ENCODE assay signal across 8 mouse cellular contexts in genomic region chrX:151047431-151048058, GRCm38 (mm10). TPM values are rescaled to one million over a fixed set of nuclear protein-coding genes. Genes with fewer than 3 reads are reported as not detected.
DNase-seq lines count a peak whose midpoint lies in the region; ATAC-seq and TF ChIP-seq lines count a peak whose summit lies in the region.

No protein-coding gene starts in this region.

- H3K4me2 ChIP-seq in hindbrain, postnatal 0 days (ENCODE audit: low read depth, low read length), result peak overlapping the region; percentile 58
- peak overlapping the region; percentile 74 for H3K4me2 ChIP-seq in liver, embryonic 11.5 days
- peak overlapping the region; percentile 61 for H3K4me2 ChIP-seq in neural tube, embryonic 14.5 days (ENCODE audit: low read depth, low read length)

- no peaks in the 10 kb centered on the region for H3K27me3 ChIP-seq in hindbrain, postnatal 0 days (ENCODE audit: insufficient read depth, low read length)
- H3K27me3 ChIP-seq in liver, embryonic 11.5 days (replicated peaks; ENCODE audit: control insufficient read depth, insufficient read depth, low read length), result peaks cover 28% of the 10 kb centered on the region
- no peaks in the 10 kb centered on the region; the same call in 1 of the 2 replicates for H3K27me3 ChIP-seq in neural tube, embryonic 14.5 days (ENCODE audit: control insufficient read depth, insufficient read depth, low read length)

- WGBS in hindbrain, postnatal 0 days, result 33% methylated on average over 48 of the region's 56 CpGs
- 19% methylated on average over 35 of the region's 56 CpGs for WGBS in liver, embryonic 11.5 days
- 28% methylated on average over 19 of the region's 56 CpGs for WGBS in neural tube, embryonic 14.5 days

- peak overlapping the region; percentile 79 for H3K9ac ChIP-seq in hindbrain, postnatal 0 days (replicated peaks; ENCODE audit: low read length)
- H3K9ac ChIP-seq in liver, embryonic 11.5 days (ENCODE audit: low read depth, low read length), result peak overlapping the region; percentile 64
- peak overlapping the region; percentile 80 for H3K9ac ChIP-seq in neural tube, embryonic 14.5 days (replicated peaks; ENCODE audit: low read depth, low read length)

- H3K4me1 ChIP-seq in hindbrain, postnatal 0 days (ENCODE audit: insufficient read depth, low read length), result no peaks in the 10 kb centered on the region
- no peaks in the 10 kb centered on the region for H3K4me1 ChIP-seq in liver, embryonic 11.5 days (replicated peaks; ENCODE audit: control insufficient read depth, insufficient read depth, low read length)
- peaks cover 12% of the 10 kb centered on the region for H3K4me1 ChIP-seq in neural tube, embryonic 14.5 days (ENCODE audit: control insufficient read depth, insufficient read depth, low read length)

- TF ChIP-seq CTCF in hindbrain, postnatal 0 days (IDR thresholded peaks at IDR 0.05; ENCODE audit: low read depth), result no peak

- peak; percentile 47 for ATAC-seq in hindbrain, postnatal 0 days
- peak; percentile 30 for ATAC-seq in liver, embryonic 11.5 days (replicated peaks; ENCODE audit: low FRiP score)
- ATAC-seq in neural tube, embryonic 14.5 days (ENCODE audit: low read depth), result peak; percentile 45; the same call in 1 of the 2 replicates

- no peaks in the 10 kb centered on the region for H3K9me3 ChIP-seq in hindbrain, postnatal 0 days (ENCODE audit: low read length)
- no peaks in the 10 kb centered on the region for H3K9me3 ChIP-seq in liver, embryonic 11.5 days (ENCODE audit: control insufficient read depth, low read length)
- H3K9me3 ChIP-seq in neural tube, embryonic 14.5 days (ENCODE audit: control insufficient read depth, low read length), result no peaks in the 10 kb centered on the region

- DNase-seq in urinary bladder, postnatal 14 days (ENCODE audit: low spot score), result peak; percentile 12
- no peak for DNase-seq in urinary bladder, postnatal 10 days (ENCODE audit: low spot score)
- peak; percentile 49 for DNase-seq in cerebellum, adult 9-11 months
- DNase-seq in gastrocnemius, postnatal 10 days, result peak; percentile 40
- DNase-seq in hindbrain, postnatal 0 days (ENCODE audit: low spot score), result peak; percentile 37
- peak; percentile 41 for DNase-seq in liver, embryonic 11.5 days (ENCODE audit: low spot score)
- no peak for DNase-seq in spleen, postnatal 36 days (ENCODE audit: low spot score in 2 of 2)

- peak overlapping the region; percentile 90 for H3K27ac ChIP-seq in hindbrain, postnatal 0 days
- H3K27ac ChIP-seq in liver, embryonic 11.5 days (ENCODE audit: low read depth, low read length), result peak overlapping the region; percentile 49; the same call in 1 of the 2 replicates
- H3K27ac ChIP-seq in neural tube, embryonic 14.5 days (ENCODE audit: low read depth, low read length), result peak overlapping the region; percentile 87

- no peaks in the 10 kb centered on the region for H3K36me3 ChIP-seq in hindbrain, postnatal 0 days (ENCODE audit: insufficient read depth, low read length)
- H3K36me3 ChIP-seq in liver, embryonic 11.5 days (ENCODE audit: control insufficient read depth, insufficient read depth, low read length), result no peaks in the 10 kb centered on the region
- no peaks in the 10 kb centered on the region for H3K36me3 ChIP-seq in neural tube, embryonic 14.5 days (ENCODE audit: control insufficient read depth, insufficient read depth, low read length)

- peak overlapping the region; percentile 62 for H3K4me3 ChIP-seq in hindbrain, postnatal 0 days (ENCODE audit: low read length)
- peak overlapping the region; percentile 61 for H3K4me3 ChIP-seq in liver, embryonic 11.5 days (ENCODE audit: low read depth, low read length)
- H3K4me3 ChIP-seq in neural tube, embryonic 14.5 days (ENCODE audit: low read depth, low read length), result peak overlapping the region; percentile 61

RNA-seq across cellular contexts. Expression of gene Fgd1, which starts 1.6 kb away (rescaled TPM):
- 10 to 100 TPM in 1 of 2 experiments, 1 to 10 TPM in 1; 9.4 to 14.3 TPM for total RNA-seq in gastrocnemius, postnatal 10 days (2021)
- total RNA-seq in hindbrain, postnatal 0 days (2014; rRNA removed), result 46.3 and 50.6 TPM in 2 replicates
- polyA plus RNA-seq in hindbrain, postnatal 0 days (2015; fragmentation: Nextera tagmentation; extraction: Ambion mirVana), result 12.4 and 12.7 TPM in 2 replicates
- 4.1 and 4.6 TPM in 2 replicates for polyA plus RNA-seq in liver, embryonic 11.5 days (2014; fragmentation: Nextera tagmentation; extraction: Ambion mirVana)
- 15.9 and 16.3 TPM in 2 replicates for polyA plus RNA-seq in neural tube, embryonic 14.5 days (2014; fragmentation: Nextera tagmentation; extraction: Ambion mirVana)

RNA-seq across cellular contexts. Expression of gene Gnl3l, which starts 30.4 kb away (rescaled TPM):
- total RNA-seq in gastrocnemius, postnatal 10 days (2021), result 10 to 100 TPM; 34.3 to 36.0 TPM
- total RNA-seq in hindbrain, postnatal 0 days (2014; rRNA removed), result 125 and 130 TPM in 2 replicates
- polyA plus RNA-seq in hindbrain, postnatal 0 days (2015; fragmentation: Nextera tagmentation; extraction: Ambion mirVana), result 105 TPM in 2 replicates
- 32.6 and 32.9 TPM in 2 replicates for polyA plus RNA-seq in liver, embryonic 11.5 days (2014; fragmentation: Nextera tagmentation; extraction: Ambion mirVana)
- polyA plus RNA-seq in neural tube, embryonic 14.5 days (2014; fragmentation: Nextera tagmentation; extraction: Ambion mirVana), result 84.9 and 86.7 TPM in 2 replicates

RNA-seq across cellular contexts. Expression of gene Tsr2, which starts 48.8 kb away (rescaled TPM):
- total RNA-seq in gastrocnemius, postnatal 10 days (2021), result 10 to 100 TPM; 12.1 to 13.7 TPM
- total RNA-seq in hindbrain, postnatal 0 days (2014; rRNA removed), result 20.4 and 21.4 TPM in 2 replicates
- 38.6 and 41.4 TPM in 2 replicates for polyA plus RNA-seq in hindbrain, postnatal 0 days (2015; fragmentation: Nextera tagmentation; extraction: Ambion mirVana)
- 39.5 and 39.8 TPM in 2 replicates for polyA plus RNA-seq in liver, embryonic 11.5 days (2014; fragmentation: Nextera tagmentation; extraction: Ambion mirVana)
- polyA plus RNA-seq in neural tube, embryonic 14.5 days (2014; fragmentation: Nextera tagmentation; extraction: Ambion mirVana), result 30.4 and 34.3 TPM in 2 replicates

Comparison
In these comparisons a context has a peak if more than half of its experiments do, and no peak if none do; other contexts are left out.
1. DNase-seq: peak in urinary bladder, postnatal 14 days (single experiment), cerebellum, adult 9-11 months (single experiment), gastrocnemius, postnatal 10 days (single experiment), hindbrain, postnatal 0 days (single experiment) and liver, embryonic 11.5 days (single experiment); none in urinary bladder, postnatal 10 days (single experiment) and spleen, postnatal 36 days (0 of 2).
2. Peak in every context shown above with its lines, with median percentiles within 50 percentile points of each other: ATAC-seq, H3K27ac ChIP-seq, H3K4me2 ChIP-seq, H3K4me3 ChIP-seq and H3K9ac ChIP-seq.